Mouse (Mus musculus) MEL (cell line): ENCODE measurements around the gene 1700011L22Rik. TPM values are rescaled to one million over a fixed set of nuclear protein-coding genes. Genes with fewer than 3 reads are reported as not detected.

Experiments used
- DNase-seq: peaks from one replicate; pipeline ENCODE4 v3.0.0; 2011; ENCODE audit warnings: low read depth, low spot score
- H3K27ac ChIP-seq: 2 replicates; pipeline ENCODE4 v1.5.1; 2012; ENCODE audit warnings: low read depth, mild to moderate bottlenecking, control low read depth, low read length, moderate library complexity; ENCODE audit not compliant: control insufficient read depth
- H3K27me3 ChIP-seq, 2 experiments: fragments of 150-350 bp in 1 of 2; sonication (generic) in 1 of 2; 2 replicates each; pipeline ENCODE4 v1.6.1; 2012; ENCODE audit warnings: low read length in 2 of 2, mild to moderate bottlenecking in 2 of 2, improper control_type of control experiment in 1 of 2, moderate library complexity in 1 of 2; ENCODE audit not compliant: insufficient read depth in 2 of 2, control insufficient read depth in 1 of 2
- H3K36me3 ChIP-seq, 2 experiments: 2 replicates each; pipeline ENCODE4 v1.6.1; 2012 to 2014; ENCODE audit warnings: low read length in 2 of 2, improper control_type of control experiment in 1 of 2, inconsistent platforms in 1 of 2, mild to moderate bottlenecking in 1 of 2; ENCODE audit not compliant: insufficient read depth in 2 of 2, control insufficient read depth in 1 of 2
- H3K4me1 ChIP-seq, 2 experiments: fragments of 150-350 bp in 1 of 2; sonication (generic) in 1 of 2; 2 replicates each; pipeline ENCODE4 v1.6.1; 2012; ENCODE audit warnings: low read length in 2 of 2, improper control_type of control experiment in 1 of 2, mild to moderate bottlenecking in 1 of 2; ENCODE audit not compliant: insufficient read depth in 2 of 2, control insufficient read depth in 1 of 2
- H3K4me3 ChIP-seq, 2 experiments: fragments of 150-350 bp in 1 of 2; sonication (generic) in 1 of 2; 2 replicates each; pipeline ENCODE4 v1.5.1; 2012; ENCODE audit warnings: low read depth in 2 of 2, low read length in 2 of 2, mild to moderate bottlenecking in 2 of 2, moderate library complexity in 2 of 2, control low read depth in 1 of 2, improper control_type of control experiment in 1 of 2; ENCODE audit not compliant: control insufficient read depth in 1 of 2, insufficient read depth in 1 of 2
- H3K79me2 ChIP-seq: 2 replicates; pipeline ENCODE4 v1.6.1; 2012; ENCODE audit warnings: mild to moderate bottlenecking, low read length, moderate library complexity; ENCODE audit not compliant: control insufficient read depth, poor library complexity, insufficient read depth
- H3K9ac ChIP-seq: 2 replicates; pipeline ENCODE4 v1.6.1; 2012; ENCODE audit warnings: low read depth, mild to moderate bottlenecking, control low read depth, low read length, moderate library complexity; ENCODE audit not compliant: control insufficient read depth, poor library complexity, severe bottlenecking
- H3K9me3 ChIP-seq: fragments of 150-350 bp; sonication (generic); replicated peaks from 2 replicates; pipeline ENCODE4 v1.6.1; 2012; ENCODE audit warnings: mild to moderate bottlenecking, low read length, improper control_type of control experiment, moderate library complexity; ENCODE audit not compliant: insufficient read depth
- BHLHE40 ChIP-seq: IDR thresholded peaks from 2 replicates; pipeline ENCODE4 v1.6.1; 2012; ENCODE audit warnings: low read depth, mild to moderate bottlenecking, inconsistent platforms, low read length, improper control_type of control experiment, borderline replicate concordance
- CHD1 ChIP-seq: IDR thresholded peaks from 2 replicates; pipeline ENCODE4 v1.6.1; 2012; ENCODE audit warnings: low read depth, mild to moderate bottlenecking, inconsistent platforms, low read length, improper control_type of control experiment
- E2F4 ChIP-seq: IDR thresholded peaks from 2 replicates; pipeline ENCODE4 v1.6.1; 2011; ENCODE audit warnings: low read depth, low read length, improper control_type of control experiment, borderline replicate concordance
- ELF1 ChIP-seq: IDR thresholded peaks from 2 replicates; pipeline ENCODE4 v1.6.1; 2014; ENCODE audit warnings: low read depth, mild to moderate bottlenecking, inconsistent platforms, low read length, improper control_type of control experiment, moderate library complexity
- ETS1 ChIP-seq: IDR thresholded peaks from 2 replicates; pipeline ENCODE4 v1.6.1; 2012; ENCODE audit warnings: low read depth, mild to moderate bottlenecking, inconsistent platforms, low read length, improper control_type of control experiment, moderate library complexity
- HCFC1 ChIP-seq: IDR thresholded peaks from 2 replicates; pipeline ENCODE4 v1.6.1; 2012; ENCODE audit warnings: low read depth, mild to moderate bottlenecking, inconsistent platforms, low read length, improper control_type of control experiment, moderate library complexity
- JUND ChIP-seq: IDR thresholded peaks from 2 replicates; pipeline ENCODE4 v1.6.1; 2011; ENCODE audit warnings: low read depth, mild to moderate bottlenecking, improper control_type of control experiment, low read length
- MAFK ChIP-seq: IDR thresholded peaks from 2 replicates; pipeline ENCODE4 v1.6.1; 2011; ENCODE audit warnings: low read depth, mild to moderate bottlenecking, low read length, improper control_type of control experiment, borderline replicate concordance
- MAX ChIP-seq: IDR thresholded peaks from 2 replicates; pipeline ENCODE4 v1.6.1; 2011; ENCODE audit warnings: low read length, improper control_type of control experiment
- MAZ ChIP-seq: IDR thresholded peaks from 2 replicates; pipeline ENCODE4 v1.6.1; 2012; ENCODE audit warnings: low read depth, mild to moderate bottlenecking, inconsistent platforms, low read length, improper control_type of control experiment
- MEF2A ChIP-seq: IDR thresholded peaks from 2 replicates; pipeline ENCODE4 v1.6.1; 2014; ENCODE audit warnings: low read depth, mild to moderate bottlenecking, inconsistent platforms, low read length, improper control_type of control experiment; ENCODE audit not compliant: poor library complexity, insufficient replicate concordance, severe bottlenecking; ENCODE audit errors: extremely low read depth
- MXI1 ChIP-seq: IDR thresholded peaks from 2 replicates; pipeline ENCODE4 v1.6.1; 2011; ENCODE audit warnings: mild to moderate bottlenecking, low read depth, low read length, improper control_type of control experiment
- MYB ChIP-seq: IDR thresholded peaks from 2 replicates; pipeline ENCODE4 v1.6.1; 2011; ENCODE audit warnings: mild to moderate bottlenecking, low read depth, low read length, improper control_type of control experiment
- MYC ChIP-seq: IDR thresholded peaks from 2 replicates; pipeline ENCODE4 v1.6.1; 2011; ENCODE audit warnings: low read depth, mild to moderate bottlenecking, low read length, improper control_type of control experiment, moderate library complexity
- NELFE ChIP-seq: IDR thresholded peaks from 2 replicates; pipeline ENCODE4 v1.6.1; 2011; ENCODE audit warnings: low read depth, low read length, improper control_type of control experiment
- POLR2A ChIP-seq, 2 experiments: IDR thresholded peaks; 2 replicates each; pipeline ENCODE4 v1.6.1; 2011 to 2012; ENCODE audit warnings: low read length in 2 of 2, mild to moderate bottlenecking in 2 of 2, control low read depth in 1 of 2, improper control_type of control experiment in 1 of 2, low read depth in 1 of 2, moderate library complexity in 1 of 2; ENCODE audit not compliant: control insufficient read depth in 1 of 2, insufficient read depth in 1 of 2, poor library complexity in 1 of 2
- POLR2AphosphoS2 ChIP-seq: IDR thresholded peaks from 2 replicates; pipeline ENCODE4 v1.6.1; 2011; ENCODE audit warnings: low read length, improper control_type of control experiment
- RAD21 ChIP-seq: IDR thresholded peaks from 2 replicates; pipeline ENCODE4 v1.6.1; 2011; ENCODE audit warnings: mild to moderate bottlenecking, low read depth, low read length, improper control_type of control experiment
- RCOR1 ChIP-seq: IDR thresholded peaks from 2 replicates; pipeline ENCODE4 v1.6.1; 2012; ENCODE audit warnings: low read depth, mild to moderate bottlenecking, inconsistent platforms, low read length, improper control_type of control experiment
- SIN3A ChIP-seq: IDR thresholded peaks from 2 replicates; pipeline ENCODE4 v1.6.1; 2012; ENCODE audit warnings: low read length, improper control_type of control experiment, inconsistent platforms
- SMC3 ChIP-seq: IDR thresholded peaks from 2 replicates; pipeline ENCODE4 v1.6.1; 2011; ENCODE audit warnings: low read depth, low read length, improper control_type of control experiment
- TAL1 ChIP-seq: IDR thresholded peaks from 2 replicates; pipeline ENCODE4 v1.6.1; 2012; ENCODE audit warnings: mild to moderate bottlenecking, inconsistent platforms, low read length, moderate library complexity, mixed read lengths
- TCF12 ChIP-seq: IDR thresholded peaks from 2 replicates; pipeline ENCODE4 v1.6.1; 2014; ENCODE audit warnings: low read depth, mild to moderate bottlenecking, inconsistent platforms, low read length, improper control_type of control experiment, moderate library complexity
- USF1 ChIP-seq: IDR thresholded peaks from 2 replicates; pipeline ENCODE4 v1.6.1; 2014; ENCODE audit warnings: low read depth, mild to moderate bottlenecking, inconsistent platforms, low read length, improper control_type of control experiment, moderate library complexity
- USF2 ChIP-seq, 2 experiments: IDR thresholded peaks; 2 replicates each; pipeline ENCODE4 v1.6.1; 2011 to 2012; ENCODE audit warnings: improper control_type of control experiment in 2 of 2, low read length in 2 of 2, borderline replicate concordance in 1 of 2, inconsistent platforms in 1 of 2, low read depth in 1 of 2, mild to moderate bottlenecking in 1 of 2; ENCODE audit not compliant: insufficient read depth in 1 of 2
- ZKSCAN1 ChIP-seq: IDR thresholded peaks from 2 replicates; pipeline ENCODE4 v1.6.1; 2012; ENCODE audit warnings: low read depth, mild to moderate bottlenecking, inconsistent platforms, low read length, improper control_type of control experiment, moderate library complexity
- ZNF384 ChIP-seq: IDR thresholded peaks from 2 replicates; pipeline ENCODE4 v1.6.1; 2012; ENCODE audit warnings: low read depth, mild to moderate bottlenecking, inconsistent platforms, low read length, improper control_type of control experiment
- polyA plus RNA-seq, 2 experiments: library from polyadenylated mRNA; stranded (reverse) in 1 of 2; unstranded in 1 of 2; fragments of >175 nt in 1 of 2; fragments of >200 nt in 1 of 2; gene quantifications; 2 replicates each; pipeline versions ENCODE4 v1.2.1 to v1.2.4; 2012; ENCODE audit warnings: low replicate concordance in 2 of 2, low read depth in 1 of 2; ENCODE audit not compliant: insufficient read length in 2 of 2, insufficient read depth in 1 of 2, missing spikeins in 1 of 2
- total RNA-seq: library from RNA; depleted of rRNA; stranded (reverse); fragments of 300-350 nt; gene quantifications from 2 replicates; pipeline ENCODE4 v1.2.3, GENCODE M21; 2012

1700011L22Rik gene
- total and polyA plus RNA-seq, 3 experiments: not detected

- no peak for DNase-seq
- Histone ChIP-seq H3K9me3 (no peaks in the 10 kb centered on the region), H3K4me3 (no peak overlapping the region), H3K27ac (no peak overlapping the region), H3K36me3 (no peaks in the 10 kb centered on the region)
- TF ChIP-seq RCOR1: no peak
- no peak for TF ChIP-seq MXI1
- TF ChIP-seq POLR2AphosphoS2: no peak
- TF ChIP-seq USF1: no peak
- no peak for TF ChIP-seq TAL1
- TF ChIP-seq ZKSCAN1: no peak
- no peak for TF ChIP-seq ZNF384
- no peak for TF ChIP-seq JUND
- TF ChIP-seq MEF2A: no peak
- TF ChIP-seq MAZ: no peak
- TF ChIP-seq MYC: no peak
- no peak for TF ChIP-seq MAFK
- TF ChIP-seq USF2 (IDR thresholded peaks at IDR 0.05; ENCODE audit: borderline replicate concordance in 1 of 2, insufficient read depth in 1 of 2, low read depth in 1 of 2, low read length in 2 of 2): no peak
- no peak for TF ChIP-seq SIN3A
- TF ChIP-seq MAX: no peak
- TF ChIP-seq SMC3: no peak
- no peak for TF ChIP-seq NELFE
- TF ChIP-seq, all 39 proteins: peak for 0
- Histone ChIP-seq H3K4me1 (no peaks in the 10 kb centered on the region), H3K27me3 (no peaks in the 10 kb centered on the region), H3K9ac (no peak overlapping the region), H3K79me2 (no peaks in the 10 kb centered on the region)
Observed at GRCm38 (mm10) chr8:79256076-79256705, 7.8 kb upstream of the 1700011L22Rik start.

DNA sequence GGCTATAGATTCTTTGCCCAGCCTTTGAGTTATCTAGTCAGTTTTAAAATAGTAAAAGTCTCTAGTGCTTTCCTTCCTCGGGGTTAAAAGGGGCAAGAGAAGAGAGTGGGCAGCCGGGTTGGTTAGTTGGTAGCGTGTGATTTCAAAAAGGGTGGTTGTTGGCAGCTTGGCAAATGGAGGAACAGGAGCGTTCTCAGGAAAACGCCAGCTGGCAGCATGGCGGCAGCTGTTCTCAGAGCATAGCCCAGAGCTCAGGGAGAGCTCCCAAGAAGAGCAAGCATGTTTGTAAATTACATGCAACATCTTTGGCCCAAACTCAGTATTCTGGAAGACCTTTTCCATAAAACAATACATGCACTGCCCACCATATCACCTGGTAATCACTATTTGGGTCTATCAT is 5.4 kb upstream of the 1700011L22Rik start:
- Histone ChIP-seq H3K27me3 (no peaks in the 10 kb centered on the region), H3K27ac (no peak overlapping the region), H3K9ac (no peak overlapping the region), H3K9me3 (no peaks in the 10 kb centered on the region), H3K79me2 (no peaks in the 10 kb centered on the region), H3K4me1 (no peaks in the 10 kb centered on the region), H3K36me3 (no peaks in the 10 kb centered on the region)
- no peak for DNase-seq
- TF ChIP-seq ELF1 (no peak), SIN3A (no peak), BHLHE40 (no peak), HCFC1 (no peak), CHD1 (no peak), MYB (no peak), E2F4 (no peak), TCF12 (no peak), ETS1 (no peak), MAFK (no peak), POLR2A (IDR thresholded peaks at IDR 0.05; ENCODE audit: control insufficient read depth in 1 of 2, insufficient read depth in 1 of 2, low read depth in 1 of 2, low read length in 2 of 2, poor library complexity in 1 of 2) (no peak), MAZ (no peak), MYC (no peak), RAD21 (no peak), USF2 (IDR thresholded peaks at IDR 0.05; ENCODE audit: borderline replicate concordance in 1 of 2, insufficient read depth in 1 of 2, low read depth in 1 of 2, low read length in 2 of 2) (no peak), MAX (no peak), MXI1 (no peak)
- TF ChIP-seq, all 39 proteins: peak for 0
- no peak overlapping the region for H3K4me3 ChIP-seq
